Comparison of ENCODE assay signal across 16 mouse cellular contexts in genomic region chr3:52396951-52397615, GRCm38 (mm10).
DNase-seq lines count a peak whose midpoint lies in the region; ATAC-seq and TF ChIP-seq lines count a peak whose summit lies in the region.
"Had no signal": no experiment of that assay in that cellular context is flagged by ENCODE, and none has a peak within 500 bp of the region (broad histone marks: within the 10 kb centered on the region; RNA-seq: fewer than 3 reads in every experiment).

No protein-coding gene starts in this region.

- no peak for TF ChIP-seq CTCF in left cerebral cortex, adult 2 months (IDR thresholded peaks at IDR 0.05)

- 66% methylated on average over 10 of the region's 10 CpGs for WGBS in liver, embryonic 15.5 days (ENCODE audit: insufficient replicate concordance)

- H3K4me2 ChIP-seq in liver, embryonic 15.5 days, result no peak overlapping the region
- H3K4me2 ChIP-seq: embryonic facial prominence, embryonic 13.5 days; intestine, embryonic 15.5 days; limb, embryonic 13.5 days had no signal

- 0 out of 2 replicates have a peak, but pooled peaks have one; percentile 15 for ATAC-seq in liver, embryonic 15.5 days (ENCODE audit: insufficient read depth)
- peak; percentile 39; the same call in 1 of the 2 replicates for ATAC-seq in neutrophil, adult 5-6 weeks (ENCODE audit: extremely low read depth, insufficient number of reproducible peaks, low FRiP score, poor library complexity, severe bottlenecking)
- ATAC-seq: intestine, embryonic 15.5 days had no signal

- no peak overlapping the region for H3K9ac ChIP-seq in liver, embryonic 15.5 days
- H3K9ac ChIP-seq: embryonic facial prominence, embryonic 13.5 days; intestine, embryonic 15.5 days; limb, embryonic 13.5 days had no signal

- no peaks in the 10 kb centered on the region for H3K9me3 ChIP-seq in liver, embryonic 15.5 days (replicated peaks)
- H3K9me3 ChIP-seq: embryonic facial prominence, embryonic 13.5 days; intestine, embryonic 15.5 days; limb, embryonic 13.5 days had no signal

- H3K4me1 ChIP-seq in liver, embryonic 15.5 days (replicated peaks), result peaks cover 11% of the 10 kb centered on the region; the same call in 1 of the 2 replicates

- H3K27me3 ChIP-seq in liver, embryonic 15.5 days, result peaks cover 11% of the 10 kb centered on the region
- H3K27me3 ChIP-seq: intestine, embryonic 15.5 days had no signal

- no peak for DNase-seq in liver
- peak; percentile 75 to 89 for DNase-seq in cerebellum, adult 18-20 months
- DNase-seq in thymus, postnatal 36 days, result peak; percentile 63 to 82
- DNase-seq in urinary bladder, postnatal 10 days (ENCODE audit: low spot score), result no peak
- no peak for DNase-seq in kidney, postnatal 36 days
- DNase-seq in left cerebral cortex, adult 2 months (ENCODE audit: extremely low spot score in 1 of 2, low spot score in 2 of 2), result no peak
- DNase-seq: adrenal gland, postnatal 10 days; gastrocnemius, adult 2 months; layer of hippocampus, postnatal 36 days; right cerebral cortex, postnatal 14 days had no signal

- no peaks in the 10 kb centered on the region for H3K36me3 ChIP-seq in liver, embryonic 15.5 days (replicated peaks)
- H3K36me3 ChIP-seq: embryonic facial prominence, embryonic 13.5 days; intestine, embryonic 15.5 days; limb, embryonic 13.5 days had no signal

- no peak overlapping the region for H3K4me3 ChIP-seq in liver, embryonic 15.5 days (replicated peaks)
- no peak overlapping the region for H3K4me3 ChIP-seq in left cerebral cortex, adult 2 months
- H3K4me3 ChIP-seq: embryonic facial prominence, embryonic 13.5 days; gastrocnemius, adult 2 months; intestine, embryonic 15.5 days; limb, embryonic 13.5 days had no signal

- intact Hi-C loops in left cerebral cortex, adult 2 months (cut with DNase I), result no loop called here

- no peak overlapping the region for H3K27ac ChIP-seq in liver, embryonic 15.5 days (replicated peaks)
- H3K27ac ChIP-seq in left cerebral cortex, adult 2 months, result no peak overlapping the region
- H3K27ac ChIP-seq: embryonic facial prominence, embryonic 13.5 days; gastrocnemius, adult 2 months; intestine, embryonic 15.5 days; kidney, postnatal 0 days; limb, embryonic 13.5 days had no signal

Comparison
In these comparisons a context has a peak if more than half of its experiments do, and no peak if none do; other contexts are left out.
1. DNase-seq: peak in cerebellum, adult 18-20 months (2 of 2) and thymus, postnatal 36 days (2 of 2); none in liver (single experiment), urinary bladder, postnatal 10 days (single experiment), kidney, postnatal 36 days (0 of 2) and left cerebral cortex, adult 2 months (0 of 2).